Mouse (Mus musculus) kidney, adult 2 months (tissue): ENCODE data around the gene Hadh. TPM values are rescaled to one million over a fixed set of nuclear protein-coding genes. Genes with fewer than 3 reads are reported as not detected.

Experiments used
- DNase-seq: peaks from one replicate; pipeline ENCODE4 v3.0.0; 2021
- H3K27ac ChIP-seq: fragments of 200-500 bp; 2 replicates; pipeline ENCODE4 v1.5.1; 2012; ENCODE audit warnings: low read depth, low read length, control low read depth, inconsistent platforms; ENCODE audit not compliant: insufficient read depth
- H3K27me3 ChIP-seq: fragments of 200-500 bp; replicated peaks from 2 replicates; pipeline ENCODE4 v1.6.1; 2012; ENCODE audit warnings: mild to moderate bottlenecking, moderate library complexity, low read length, inconsistent platforms; ENCODE audit not compliant: control insufficient read depth, insufficient read depth
- H3K36me3 ChIP-seq: fragments of 200-500 bp; 2 replicates; pipeline ENCODE4 v1.6.1; 2012; ENCODE audit warnings: mild to moderate bottlenecking, moderate library complexity, low read length, inconsistent platforms; ENCODE audit not compliant: control insufficient read depth, insufficient read depth
- H3K4me1 ChIP-seq: fragments of 200-500 bp; 2 replicates; pipeline ENCODE4 v1.6.1; 2011; ENCODE audit warnings: low read length; ENCODE audit not compliant: control insufficient read depth, insufficient read depth
- H3K4me3 ChIP-seq: fragments of 200-500 bp; 2 replicates; pipeline ENCODE4 v1.5.1; 2011; ENCODE audit warnings: mild to moderate bottlenecking, low read depth, low read length, control low read depth; ENCODE audit not compliant: insufficient read depth
- CTCF ChIP-seq: fragments of 200-500 bp; conservative IDR thresholded peaks from 2 replicates; pipeline ENCODE4 v1.5.1; 2011; ENCODE audit warnings: low read depth, mild to moderate bottlenecking, control low read depth, low read length, moderate library complexity, mixed read lengths; ENCODE audit not compliant: insufficient read depth, insufficient read length
- POLR2A ChIP-seq: fragments of 200-500 bp; IDR thresholded peaks from one replicate; pipeline ENCODE4 v1.6.1; 2011; ENCODE audit warnings: low read depth, low read length, control low read depth
- WGBS: fragments of 180-500 bp; shearing (Covaris S2); methylation state at CpG from one replicate; pipeline ENCODE4 v1.1.7; 2018; 5-methylcytosine and 5-hydroxymethylcytosine counted together
- polyA plus RNA-seq: library from polyadenylated mRNA; depleted of rRNA; stranded (reverse); fragments of >200 nt; gene quantifications from 2 replicates; pipeline ENCODE4 v1.2.3, GENCODE M21; 2012

Gene Hadh
- polyA plus RNA-seq, 1 experiment, result 515 TPM

DNA sequence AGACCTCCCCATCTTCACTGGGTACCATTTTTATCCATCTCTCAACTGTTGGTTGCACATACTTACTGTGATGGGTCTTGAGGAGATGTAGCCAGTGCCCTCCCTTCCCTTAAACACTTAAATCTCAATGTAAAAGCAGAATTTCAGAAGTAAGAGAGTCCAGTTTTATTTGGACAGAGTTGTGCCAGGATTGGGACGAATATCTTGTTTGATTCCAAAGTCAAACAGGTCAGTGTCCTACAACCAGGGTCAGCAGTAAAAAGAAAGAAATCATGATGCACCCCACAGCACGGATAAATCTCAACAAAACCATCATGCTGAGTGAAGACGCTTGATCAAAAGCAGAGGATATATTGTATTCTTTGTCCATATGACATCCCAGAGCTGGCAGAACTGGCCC, 35.9 kb upstream of the Hadh start:
- TF ChIP-seq POLR2A, result no peak
- no peak for TF ChIP-seq CTCF
- no peak overlapping the region for H3K27ac ChIP-seq
- H3K36me3 ChIP-seq, result no peaks in the 10 kb centered on the region
- no peak for DNase-seq
- 88% methylated on average over 3 of the region's 3 CpGs for WGBS
- no peaks in the 10 kb centered on the region; the same call in 1 of the 2 replicates for H3K4me1 ChIP-seq
- no peaks in the 10 kb centered on the region for H3K27me3 ChIP-seq
- H3K4me3 ChIP-seq, result no peak overlapping the region

DNA sequence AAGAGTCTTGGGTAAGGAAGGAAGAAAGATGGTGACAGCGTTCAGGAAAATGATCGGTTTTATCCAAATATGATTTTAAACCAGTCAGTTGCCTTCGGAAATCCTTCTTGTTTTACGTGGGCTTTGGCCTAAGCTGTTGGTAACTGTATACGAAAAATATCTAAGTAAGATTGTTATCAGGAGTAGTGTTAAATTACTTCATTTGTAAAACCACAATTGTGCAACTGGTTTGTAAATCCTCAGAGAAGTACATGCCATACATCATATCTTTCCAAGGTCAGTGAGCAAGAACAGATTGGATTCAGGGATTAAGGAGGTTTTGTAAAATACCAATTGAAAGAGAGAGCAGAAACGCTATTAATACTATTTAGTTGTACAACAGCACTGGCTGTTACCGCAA, 34.4 kb upstream of the Hadh start:
- Histone ChIP-seq H3K27ac (no peak overlapping the region), H3K36me3 (no peaks in the 10 kb centered on the region), H3K4me3 (no peak overlapping the region), H3K4me1 (no peaks in the 10 kb centered on the region; the same call in 1 of the 2 replicates), H3K27me3 (no peaks in the 10 kb centered on the region)
- DNase-seq, result no peak
- TF ChIP-seq CTCF, result no peak
- TF ChIP-seq POLR2A, result no peak
- 91% methylated on average over 7 of the region's 7 CpGs for WGBS

DNA sequence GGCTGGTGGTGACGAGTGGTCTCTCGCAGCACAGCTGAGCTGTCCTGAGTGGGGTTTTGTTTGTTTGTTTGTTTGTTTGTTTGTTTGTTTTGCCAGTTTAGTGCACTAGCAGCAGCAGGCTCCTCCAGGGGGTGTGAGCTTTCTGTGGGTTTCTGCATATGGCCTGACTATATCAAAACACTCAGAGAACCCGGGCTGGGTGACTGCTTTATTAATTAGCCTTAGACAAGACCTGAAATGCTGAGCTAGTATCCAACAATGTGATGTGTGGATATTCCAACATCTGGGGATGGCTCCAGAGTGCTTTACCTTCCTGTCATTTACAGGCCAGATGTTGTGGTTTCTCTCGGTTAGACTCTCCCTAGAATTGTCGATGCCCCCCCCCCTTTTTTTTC, 31.4 kb upstream of the Hadh start:
- Histone ChIP-seq H3K4me3 (peak overlapping the region; percentile 90), H3K27ac (no peak overlapping the region), H3K36me3 (no peaks in the 10 kb centered on the region), H3K4me1 (no peaks in the 10 kb centered on the region; the same call in 1 of the 2 replicates), H3K27me3 (no peaks in the 10 kb centered on the region)
- TF ChIP-seq CTCF, result no peak
- no peak for TF ChIP-seq POLR2A
- 17% methylated on average over 5 of the region's 5 CpGs for WGBS
- DNase-seq, result no peak

DNA sequence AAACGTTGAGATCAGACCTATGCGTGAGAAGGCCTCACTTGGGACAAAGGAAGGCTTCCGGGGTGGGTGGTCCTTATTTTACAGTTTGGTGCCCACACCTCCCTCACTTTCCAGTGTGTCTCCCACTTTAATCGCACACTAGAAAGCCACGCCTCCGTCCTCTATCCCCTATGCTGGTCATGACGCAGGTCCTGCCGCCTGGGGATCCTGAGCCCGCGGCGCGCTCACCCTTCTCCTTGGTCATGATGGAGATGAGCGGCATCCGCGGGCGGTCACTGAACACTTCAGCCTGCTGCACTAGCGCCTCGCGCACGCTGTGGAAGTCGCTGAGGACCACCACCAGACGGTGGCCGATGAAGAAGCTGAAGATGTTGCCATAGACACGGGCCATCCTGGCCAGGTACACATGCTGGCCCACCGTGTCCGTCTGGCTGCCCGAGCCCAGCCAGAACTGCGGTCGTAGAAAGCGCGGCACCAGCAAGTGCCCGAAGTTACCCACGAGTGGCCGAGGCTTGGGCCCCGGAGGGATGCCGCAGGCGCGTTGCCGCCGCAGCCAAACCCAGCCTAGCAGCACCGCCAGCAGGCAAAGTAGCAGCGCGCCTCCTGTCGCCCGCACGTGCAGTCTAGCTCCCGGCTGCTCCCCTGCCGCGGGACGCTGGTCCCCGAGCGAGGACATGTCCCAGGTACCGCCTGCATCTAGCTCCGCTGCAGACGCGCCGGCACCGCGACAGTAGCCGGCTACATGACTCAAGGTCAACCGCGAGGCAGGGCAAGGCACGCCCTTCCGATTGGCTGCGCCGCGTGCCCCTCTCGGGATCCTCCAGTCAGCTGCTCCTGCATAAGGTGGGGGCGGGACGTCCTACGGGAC, 30.8 kb upstream of the Hadh start, which contains the start of gene Cyp2u1:
Gene Cyp2u1 (minus strand): TSS at position 776 of the 868 bp plus-strand sequence.
- no peaks in the 10 kb centered on the region for H3K36me3 ChIP-seq
- H3K27ac ChIP-seq, result peak within 1 kb of the TSS; percentile 58
- H3K4me3 ChIP-seq, result peak within 1 kb of the TSS; percentile 90
- 1% methylated on average over 71 of the region's 71 CpGs for WGBS
- H3K27me3 ChIP-seq, result no peaks in the 10 kb centered on the region
- TF ChIP-seq CTCF (no peak), POLR2A (peak; percentile 53)
- DNase-seq, result peak; percentile 96
- no peaks in the 10 kb centered on the region; the same call in 1 of the 2 replicates for H3K4me1 ChIP-seq

DNA sequence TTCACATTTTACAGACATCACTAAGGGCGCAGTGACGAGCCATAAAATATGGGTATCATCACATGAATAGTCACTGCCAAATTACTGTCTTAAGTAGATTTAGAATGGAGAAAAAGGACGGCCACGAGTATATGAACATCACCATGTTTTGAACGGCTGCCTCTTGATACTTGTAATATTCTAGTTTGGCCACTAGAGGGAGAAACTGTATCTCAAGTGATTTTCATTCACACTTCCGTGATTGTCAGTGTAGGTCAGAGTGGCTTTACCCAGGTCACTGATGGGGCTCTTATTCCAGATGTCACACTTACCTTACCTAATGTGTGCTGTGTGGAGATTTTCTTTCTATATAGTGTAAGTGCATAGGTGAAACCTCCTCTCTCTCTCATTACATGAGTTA, 28.0 kb upstream of the Hadh start:
- Histone ChIP-seq H3K27me3 (no peaks in the 10 kb centered on the region), H3K4me1 (no peaks in the 10 kb centered on the region; the same call in 1 of the 2 replicates), H3K4me3 (no peak overlapping the region), H3K27ac (no peak overlapping the region), H3K36me3 (no peaks in the 10 kb centered on the region)
- DNase-seq, result peak; percentile 60
- 3% methylated on average over 6 of the region's 6 CpGs for WGBS
- peak; percentile 37 for TF ChIP-seq CTCF
- no peak for TF ChIP-seq POLR2A

DNA sequence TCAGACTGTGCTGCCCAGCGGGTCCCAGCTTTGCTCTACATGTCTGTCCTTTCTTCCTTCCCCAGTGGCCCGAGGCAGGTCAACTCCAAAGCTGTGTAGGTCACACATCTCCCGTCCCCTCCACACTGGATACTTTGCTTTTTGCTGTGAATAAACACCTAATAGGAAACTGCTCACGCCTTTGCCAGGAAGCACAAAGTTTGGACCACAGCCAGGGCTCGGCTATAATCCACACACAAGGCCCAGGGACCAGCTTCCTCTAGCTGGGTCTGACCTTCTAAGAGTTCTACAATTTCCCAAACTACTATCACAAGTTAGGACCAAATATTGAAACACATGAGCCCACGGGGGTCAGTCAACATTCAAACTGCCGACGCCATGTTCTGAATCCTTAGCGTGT, 27.2 kb upstream of the Hadh start:
- Histone ChIP-seq H3K36me3 (no peaks in the 10 kb centered on the region), H3K27me3 (no peaks in the 10 kb centered on the region), H3K4me3 (no peak overlapping the region), H3K27ac (no peak overlapping the region), H3K4me1 (no peaks in the 10 kb centered on the region; the same call in 1 of the 2 replicates)
- TF ChIP-seq POLR2A, result no peak
- no peak for TF ChIP-seq CTCF
- 70% methylated on average over 9 of the region's 9 CpGs for WGBS
- no peak for DNase-seq

DNA sequence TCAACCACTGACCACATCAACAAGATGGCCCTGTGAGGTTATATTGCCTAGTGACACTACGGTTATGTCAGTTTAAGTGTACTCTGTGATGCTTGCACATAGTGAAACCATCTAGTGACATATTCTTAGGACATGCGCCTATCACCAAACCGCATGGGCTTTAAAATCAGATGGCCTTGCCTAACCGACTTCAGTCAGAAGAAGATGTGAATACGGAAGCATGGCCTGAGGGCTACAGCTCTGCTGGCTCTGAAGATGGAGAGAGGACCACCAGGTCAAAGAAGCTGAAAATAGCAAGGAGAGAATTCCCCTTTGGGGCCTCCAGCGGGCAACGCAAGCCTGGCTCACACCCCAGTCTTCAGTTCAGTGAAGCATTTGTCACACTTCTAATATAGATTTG, 25.0 kb upstream of the Hadh start:
- no peak overlapping the region for H3K27ac ChIP-seq
- no peaks in the 10 kb centered on the region for H3K36me3 ChIP-seq
- H3K27me3 ChIP-seq, result no peaks in the 10 kb centered on the region
- no peak overlapping the region for H3K4me3 ChIP-seq
- no peak for DNase-seq
- no peaks in the 10 kb centered on the region for H3K4me1 ChIP-seq
- TF ChIP-seq POLR2A, result no peak
- no peak for TF ChIP-seq CTCF
- WGBS, result 92% methylated on average over 7 of the region's 7 CpGs
